Mouse (Mus musculus): ENCODE data around the gene Il12rb2. TPM values are rescaled to one million over a fixed set of nuclear protein-coding genes. Genes with fewer than 3 reads are reported as not detected.
A peak's percentile ranks its signal among the peaks of the same experiment; 100 is the strongest.

Gene Il12rb2
- polyA plus RNA-seq, 1 experiment from 2014 or later = 0.09 TPM

DNA sequence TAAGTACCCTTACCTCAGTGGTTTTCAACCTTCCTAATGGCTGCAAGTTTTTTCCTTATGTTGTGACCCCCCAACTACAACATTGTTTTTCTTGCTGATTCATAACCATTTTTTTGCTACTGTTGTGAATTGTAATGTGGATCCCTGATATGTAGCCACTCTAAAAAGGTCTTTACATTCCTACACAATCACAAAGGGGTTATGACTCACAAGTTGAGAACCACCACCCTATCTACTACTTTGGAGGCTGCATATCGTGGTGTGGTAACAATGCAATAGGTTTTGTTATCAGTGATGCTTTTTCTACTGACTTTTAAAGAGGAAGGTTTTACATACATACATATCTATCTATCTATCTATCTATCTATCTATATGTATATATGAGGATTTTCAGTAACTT, 93.1 kb downstream of the Il12rb2 start:
- Histone ChIP-seq H3K36me3 (peaks cover 39% of the 10 kb centered on the region), H3K27ac (no peak overlapping the region), H3K4me1 (replicated peaks) (no peaks in the 10 kb centered on the region), H3K9ac (no peak overlapping the region), H3K4me3 (no peak overlapping the region), H3K4me2 (no peak overlapping the region), H3K9me3 (no peaks in the 10 kb centered on the region), H3K27me3 (no peaks in the 10 kb centered on the region)
- 87% methylated on average over 1 of the region's 1 CpGs for WGBS
- no peak for ATAC-seq (ENCODE audit: low FRiP score)

DNA sequence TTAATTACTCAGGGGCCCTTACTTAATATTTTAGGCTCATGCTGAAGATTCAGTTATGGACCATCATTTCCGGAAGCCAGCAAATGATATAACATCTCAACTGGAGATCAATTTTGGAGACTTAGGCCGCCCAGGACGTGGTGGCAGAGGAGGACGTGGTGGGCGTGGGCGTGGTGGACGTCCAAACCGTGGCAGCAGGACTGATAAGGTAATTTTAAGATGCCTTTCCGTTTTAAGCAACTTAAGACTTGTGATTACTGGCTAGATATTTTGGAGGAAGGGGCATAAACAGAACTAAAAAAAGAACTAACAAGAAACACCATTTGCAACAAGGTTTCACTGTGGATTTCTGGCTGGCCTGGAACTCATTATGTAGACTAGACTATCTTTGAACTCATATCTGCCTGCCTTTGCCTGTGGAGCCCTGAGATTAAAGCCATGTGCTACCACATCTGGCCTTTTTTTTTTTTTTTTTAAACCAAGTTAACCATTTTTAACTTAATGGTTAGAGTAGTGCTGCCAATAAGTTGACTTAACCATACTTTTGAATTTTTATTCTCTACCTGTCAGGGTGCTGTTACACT, 94.3 kb downstream of the Il12rb2 start:
- H3K9me3 ChIP-seq = no peaks in the 10 kb centered on the region
- H3K4me3 ChIP-seq = no peak overlapping the region
- peaks cover 46% of the 10 kb centered on the region for H3K36me3 ChIP-seq
- H3K4me1 ChIP-seq (replicated peaks) = no peaks in the 10 kb centered on the region
- ATAC-seq (ENCODE audit: low FRiP score) = no peak
- H3K4me2 ChIP-seq = no peak overlapping the region
- no peaks in the 10 kb centered on the region for H3K27me3 ChIP-seq
- 93% methylated on average over 9 of the region's 9 CpGs for WGBS
- no peak overlapping the region for H3K9ac ChIP-seq
- H3K27ac ChIP-seq = no peak overlapping the region

DNA sequence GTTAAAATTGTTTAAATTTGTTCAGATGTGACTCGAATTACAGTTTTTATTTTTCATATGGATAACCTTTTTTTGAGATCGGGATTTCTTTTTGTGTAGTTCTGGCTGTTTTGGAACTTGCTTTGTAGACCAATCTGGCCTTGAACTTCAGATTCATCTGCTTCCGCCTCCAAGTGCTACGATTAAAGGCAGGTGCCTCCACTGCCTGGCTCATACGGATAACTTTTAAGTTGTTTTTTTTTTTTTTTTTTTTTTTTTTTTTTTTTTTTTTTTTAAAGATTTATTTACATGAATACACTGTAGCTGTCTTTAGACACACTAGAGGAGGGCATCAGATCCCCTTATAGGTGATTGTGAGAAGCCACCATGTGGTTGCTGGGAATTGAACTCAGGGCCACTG, 98.0 kb downstream of the Il12rb2 start:
- WGBS = 93% methylated on average over 5 of the region's 5 CpGs
- H3K4me3 ChIP-seq = no peak overlapping the region
- H3K4me2 ChIP-seq = no peak overlapping the region
- H3K9me3 ChIP-seq = no peaks in the 10 kb centered on the region
- no peaks in the 10 kb centered on the region for H3K27me3 ChIP-seq
- H3K27ac ChIP-seq = no peak overlapping the region
- no peaks in the 10 kb centered on the region; the same call in 1 of the 2 replicates for H3K4me1 ChIP-seq (replicated peaks)
- no peak for ATAC-seq (ENCODE audit: low FRiP score)
- H3K36me3 ChIP-seq = peaks cover 52% of the 10 kb centered on the region
- H3K9ac ChIP-seq = no peak overlapping the region

DNA sequence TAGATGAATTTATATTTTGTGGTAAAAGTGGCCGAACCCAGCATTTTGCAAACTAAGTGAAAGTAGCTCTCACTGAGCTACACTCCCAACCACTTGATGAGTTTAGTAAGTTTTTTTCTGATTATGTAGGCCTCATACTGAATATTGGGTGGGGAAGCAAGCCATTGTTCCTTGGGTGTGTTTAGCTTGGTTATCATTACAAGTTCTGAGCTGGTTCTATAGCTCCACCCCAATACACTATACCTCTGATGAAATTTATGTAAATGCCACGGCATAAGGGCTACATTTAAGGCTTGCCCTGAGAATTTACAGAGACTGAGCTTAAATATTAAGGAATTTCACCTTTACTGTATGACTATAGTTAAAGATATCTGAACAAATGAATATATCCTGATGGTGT, 106.5 kb downstream of the Il12rb2 start:
- Histone ChIP-seq H3K4me3 (peak overlapping the region; percentile 28), H3K9me3 (no peaks in the 10 kb centered on the region), H3K4me2 (peak overlapping the region; percentile 74), H3K27ac (no peak overlapping the region), H3K36me3 (peaks cover 15% of the 10 kb centered on the region), H3K4me1 (replicated peaks) (peaks cover 17% of the 10 kb centered on the region), H3K27me3 (0 out of 2 replicates have a peak, but pooled peaks cover 3% of the 10 kb centered on the region), H3K9ac (no peak overlapping the region)
- ATAC-seq (ENCODE audit: low FRiP score) = no peak
- 55% methylated on average over 2 of the region's 2 CpGs for WGBS

DNA sequence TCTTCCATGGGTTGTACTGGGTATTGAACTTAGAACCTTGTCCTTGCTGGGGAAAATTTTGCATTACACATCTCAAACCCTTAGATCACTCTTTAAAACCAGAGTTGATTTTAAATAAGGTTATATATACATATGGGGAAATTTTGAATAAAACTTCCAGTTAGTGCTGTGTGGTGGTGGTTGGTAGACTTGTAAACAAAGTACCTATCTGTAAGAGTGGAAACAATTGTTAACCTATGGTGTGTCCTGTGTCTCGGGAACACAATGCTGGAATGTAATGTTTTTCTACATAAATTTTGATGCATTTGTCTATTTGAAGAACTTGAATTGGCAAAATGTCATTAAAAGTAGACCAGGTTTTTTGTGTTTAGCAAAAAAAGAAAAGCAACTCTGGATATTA, 107.0 kb downstream of the Il12rb2 start:
- H3K4me3 ChIP-seq = peak overlapping the region; percentile 28
- WGBS = 18% methylated on average over 1 of the region's 1 CpGs
- H3K4me2 ChIP-seq = peak overlapping the region; percentile 74
- H3K27me3 ChIP-seq = 0 out of 2 replicates have a peak, but pooled peaks cover 3% of the 10 kb centered on the region
- H3K9me3 ChIP-seq = no peaks in the 10 kb centered on the region
- ATAC-seq (ENCODE audit: low FRiP score) = no peak
- H3K27ac ChIP-seq = no peak overlapping the region
- peaks cover 10% of the 10 kb centered on the region for H3K36me3 ChIP-seq
- H3K4me1 ChIP-seq (replicated peaks) = peaks cover 17% of the 10 kb centered on the region
- no peak overlapping the region for H3K9ac ChIP-seq

DNA sequence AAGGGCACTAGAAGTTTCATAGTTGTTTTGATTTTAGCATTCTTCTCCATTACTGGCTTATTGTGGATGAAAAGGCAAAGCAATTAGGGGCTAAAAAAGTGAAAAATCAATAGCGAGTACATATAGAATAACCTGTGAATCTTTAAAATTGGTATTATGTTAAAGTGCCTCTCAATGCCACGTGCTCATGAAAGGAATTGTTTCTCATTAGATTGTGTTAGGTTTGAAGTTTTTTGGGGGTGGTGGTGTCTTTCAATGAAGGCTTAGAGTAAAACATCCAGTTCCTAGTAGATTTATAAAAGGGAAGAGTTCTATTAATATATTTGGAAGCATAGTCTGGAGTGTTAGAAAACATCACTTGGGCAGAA, 107.8 kb downstream of the Il12rb2 start:
- 0% methylated on average over 2 of the region's 2 CpGs for WGBS
- Histone ChIP-seq H3K4me2 (peak overlapping the region; percentile 74), H3K4me3 (peak overlapping the region; percentile 100), H3K4me1 (replicated peaks) (peaks cover 17% of the 10 kb centered on the region), H3K9me3 (no peaks in the 10 kb centered on the region), H3K27me3 (0 out of 2 replicates have a peak, but pooled peaks cover 3% of the 10 kb centered on the region), H3K36me3 (peaks cover 6% of the 10 kb centered on the region), H3K9ac (peak overlapping the region; percentile 98), H3K27ac (no peak overlapping the region)
- ATAC-seq (ENCODE audit: low FRiP score) = no peak

DNA sequence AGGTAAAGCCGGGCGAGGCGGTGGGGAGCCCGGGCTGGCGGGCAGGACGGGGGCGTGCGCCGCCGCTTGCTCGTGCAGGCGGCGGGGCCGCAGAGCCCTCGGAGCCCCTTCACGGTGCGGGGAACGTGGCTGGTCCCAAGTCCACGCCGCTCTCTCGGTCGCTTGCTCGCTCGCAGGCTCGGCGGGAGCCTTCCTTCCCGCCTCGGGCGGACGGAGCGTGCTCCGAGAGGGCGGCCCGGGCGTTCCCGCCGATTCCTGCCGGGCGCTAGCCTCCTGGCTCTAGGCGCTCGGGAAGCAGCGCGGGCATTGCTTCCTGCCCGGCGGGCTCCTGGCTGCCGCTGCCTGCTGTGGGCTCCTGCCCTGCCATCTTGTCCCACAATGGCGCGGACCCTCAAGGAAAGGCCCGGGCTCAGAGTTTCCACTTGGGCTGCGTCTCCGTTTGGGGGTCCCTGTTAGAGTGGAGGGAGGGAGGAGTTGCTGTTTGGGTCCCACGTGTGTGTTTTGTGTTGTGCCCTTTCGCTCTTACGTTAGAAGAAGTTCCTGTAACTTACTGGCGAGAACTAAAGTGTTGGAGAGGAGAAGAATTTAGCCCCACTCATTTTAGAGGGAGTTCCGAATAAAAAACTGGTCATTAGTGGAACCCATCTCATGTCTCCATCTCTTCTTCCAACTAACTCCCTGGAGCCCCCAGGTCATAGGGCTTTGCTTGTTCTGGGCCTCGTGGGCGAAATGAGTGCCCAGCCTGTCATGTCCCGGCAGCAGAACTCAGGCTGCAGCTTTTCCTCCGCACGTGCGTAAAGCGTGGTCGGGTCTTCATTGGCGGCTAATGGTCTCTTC, 108.4 kb downstream of the Il12rb2 start:
- under 1% methylated on average over 61 of the region's 65 CpGs for WGBS
- peaks cover 17% of the 10 kb centered on the region for H3K4me1 ChIP-seq (replicated peaks)
- H3K9ac ChIP-seq = peak overlapping the region; percentile 98
- peak overlapping the region; percentile 100 for H3K4me3 ChIP-seq
- H3K4me2 ChIP-seq = peak overlapping the region; percentile 74
- H3K9me3 ChIP-seq = no peaks in the 10 kb centered on the region
- 0 out of 2 replicates have a peak, but pooled peaks cover 3% of the 10 kb centered on the region for H3K27me3 ChIP-seq
- H3K36me3 ChIP-seq = peaks cover 2% of the 10 kb centered on the region; the same call in 1 of the 2 replicates
- ATAC-seq (ENCODE audit: low FRiP score) = peak; percentile 63
- H3K27ac ChIP-seq = peak overlapping the region; percentile 94

DNA sequence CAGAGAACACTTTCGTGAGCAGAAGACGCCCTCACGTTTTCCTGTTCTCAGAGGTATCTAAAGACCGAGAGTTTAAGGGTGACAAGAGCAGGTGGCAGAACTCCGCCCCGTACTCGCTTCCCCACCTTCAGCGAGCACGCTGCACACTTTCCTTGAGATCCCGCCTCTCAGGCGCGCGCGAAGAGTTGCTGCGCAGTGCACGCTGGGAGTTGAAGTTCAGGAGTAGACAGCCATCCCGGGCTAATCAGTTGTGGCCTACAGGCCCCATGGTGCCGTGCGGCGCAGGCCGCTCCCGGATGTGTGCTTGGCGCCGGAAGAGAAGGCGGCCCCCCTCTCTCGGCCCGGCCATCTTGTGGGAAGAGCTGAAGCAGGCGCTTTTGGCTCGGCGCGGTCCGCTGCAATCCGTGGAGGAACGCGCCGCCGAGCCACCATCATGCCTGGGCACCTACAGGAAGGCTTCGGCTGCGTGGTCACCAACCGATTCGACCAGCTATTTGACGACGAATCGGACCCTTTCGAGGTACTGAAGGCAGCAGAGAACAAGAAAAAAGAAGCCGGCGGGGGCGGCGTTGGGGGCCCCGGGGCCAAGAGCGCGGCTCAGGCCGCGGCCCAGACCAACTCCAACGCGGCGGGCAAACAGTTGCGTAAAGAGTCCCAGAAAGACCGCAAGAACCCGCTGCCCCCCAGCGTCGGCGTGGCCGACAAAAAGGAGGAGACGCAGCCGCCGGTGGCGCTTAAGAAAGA, 109.2 kb downstream of the Il12rb2 start:
- H3K27me3 ChIP-seq = 0 out of 2 replicates have a peak, but pooled peaks cover 3% of the 10 kb centered on the region
- ATAC-seq (ENCODE audit: low FRiP score) = peak; percentile 100
- WGBS = under 1% methylated on average over 67 of the region's 68 CpGs

DNA sequence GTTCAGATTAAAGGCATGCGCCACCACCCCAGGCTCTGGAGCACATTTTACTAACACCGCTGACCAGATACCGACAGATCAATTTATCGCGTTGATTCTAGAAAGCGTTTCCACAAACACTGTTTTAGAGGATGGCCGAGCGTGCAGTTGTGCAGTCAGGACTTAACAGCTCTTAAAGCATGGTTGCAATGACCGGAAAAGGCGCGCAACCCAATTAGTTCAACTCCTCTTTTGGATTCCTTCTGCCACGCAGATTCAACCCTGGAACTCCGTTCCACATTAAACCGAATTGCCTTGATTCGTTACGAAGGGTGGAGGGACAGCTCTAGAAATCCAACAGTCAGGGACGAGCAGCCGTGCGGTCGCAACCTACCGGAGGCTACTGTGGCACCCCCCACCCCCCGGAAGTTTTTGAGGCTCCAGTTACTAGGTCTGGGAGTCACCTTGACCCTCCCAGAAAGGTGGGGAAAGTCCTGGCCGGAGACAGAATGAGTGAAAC, 109.8 kb downstream of the Il12rb2 start:
- peak overlapping the region; percentile 73 for H3K4me2 ChIP-seq
- 0 out of 2 replicates have a peak, but pooled peaks cover 3% of the 10 kb centered on the region for H3K27me3 ChIP-seq
- H3K4me3 ChIP-seq = peak overlapping the region; percentile 100
- no peaks in the 10 kb centered on the region for H3K36me3 ChIP-seq
- H3K9me3 ChIP-seq = no peaks in the 10 kb centered on the region
- peak overlapping the region; percentile 67 for H3K9ac ChIP-seq
- H3K27ac ChIP-seq = peak overlapping the region; percentile 44; the same call in 1 of the 2 replicates
- peaks cover 17% of the 10 kb centered on the region for H3K4me1 ChIP-seq (replicated peaks)
- peak; percentile 77 for ATAC-seq (ENCODE audit: low FRiP score)
- under 1% methylated on average over 23 of the region's 23 CpGs for WGBS

More for the DNA sequence above, 109.2 kb downstream of the Il12rb2 start:
- H3K4me3 ChIP-seq = peak overlapping the region; percentile 100
- H3K4me1 ChIP-seq (replicated peaks) = peaks cover 17% of the 10 kb centered on the region
- H3K27ac ChIP-seq = peak overlapping the region; percentile 94
- no peaks in the 10 kb centered on the region for H3K9me3 ChIP-seq
- peak overlapping the region; percentile 98 for H3K9ac ChIP-seq
- H3K4me2 ChIP-seq = peak overlapping the region; percentile 74
- 0 out of 2 replicates have a peak, but pooled peaks cover 2% of the 10 kb centered on the region for H3K36me3 ChIP-seq

DNA sequence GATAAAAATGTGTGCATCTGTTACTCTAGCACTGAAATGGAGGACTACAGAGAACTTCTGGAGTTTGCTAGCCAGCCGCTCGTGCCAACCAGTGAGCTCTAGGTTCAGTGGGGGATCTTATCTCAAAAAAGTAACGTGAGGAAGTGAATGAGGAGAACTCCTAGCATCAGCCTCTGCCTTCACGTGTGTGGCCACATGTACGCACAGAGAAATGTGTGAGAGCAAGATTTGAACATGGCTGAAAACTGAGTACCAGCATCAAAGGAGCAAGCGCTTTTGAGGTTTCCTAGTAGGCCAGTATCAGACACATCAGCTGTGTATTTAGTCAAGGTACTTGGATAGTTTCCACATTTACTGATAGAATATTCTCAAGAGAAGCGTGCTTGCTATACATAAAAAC, 111.1 kb downstream of the Il12rb2 start:
- H3K9ac ChIP-seq = no peak overlapping the region
- H3K4me3 ChIP-seq = no peak overlapping the region
- H3K36me3 ChIP-seq = no peaks in the 10 kb centered on the region
- no peaks in the 10 kb centered on the region for H3K9me3 ChIP-seq
- H3K4me2 ChIP-seq = no peak overlapping the region
- WGBS = 94% methylated on average over 7 of the region's 7 CpGs
- ATAC-seq (ENCODE audit: low FRiP score) = no peak
- H3K27me3 ChIP-seq = 0 out of 2 replicates have a peak, but pooled peaks cover 3% of the 10 kb centered on the region
- peaks cover 12% of the 10 kb centered on the region for H3K4me1 ChIP-seq (replicated peaks)
- H3K27ac ChIP-seq = no peak overlapping the region

DNA sequence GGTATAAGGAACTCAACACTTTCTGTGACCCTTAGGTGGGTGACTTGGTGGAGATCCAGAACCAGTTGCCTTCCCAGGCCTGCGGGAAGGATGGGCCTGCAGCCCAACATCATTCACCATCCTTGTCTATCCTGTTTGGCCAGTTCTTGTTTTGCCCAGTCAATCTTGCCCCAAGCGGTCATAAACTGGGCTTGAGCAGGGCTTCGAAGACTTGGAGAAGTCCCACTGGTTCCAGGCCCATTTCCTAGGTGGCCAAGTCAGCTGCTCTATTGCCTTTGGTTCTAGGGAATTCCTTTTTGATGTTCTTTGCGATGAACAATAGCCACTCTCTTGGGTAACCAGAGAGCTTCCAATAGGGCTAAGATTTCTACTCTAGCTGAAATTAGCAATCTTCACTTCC, 124.9 kb downstream of the Il12rb2 start:
- Histone ChIP-seq H3K9ac (no peak overlapping the region), H3K4me2 (no peak overlapping the region), H3K27me3 (no peaks in the 10 kb centered on the region), H3K4me3 (no peak overlapping the region), H3K27ac (no peak overlapping the region), H3K9me3 (no peaks in the 10 kb centered on the region), H3K36me3 (no peaks in the 10 kb centered on the region), H3K4me1 (replicated peaks) (no peaks in the 10 kb centered on the region)
- WGBS = 89% methylated on average over 4 of the region's 4 CpGs
- no peak for ATAC-seq (ENCODE audit: low FRiP score)

DNA sequence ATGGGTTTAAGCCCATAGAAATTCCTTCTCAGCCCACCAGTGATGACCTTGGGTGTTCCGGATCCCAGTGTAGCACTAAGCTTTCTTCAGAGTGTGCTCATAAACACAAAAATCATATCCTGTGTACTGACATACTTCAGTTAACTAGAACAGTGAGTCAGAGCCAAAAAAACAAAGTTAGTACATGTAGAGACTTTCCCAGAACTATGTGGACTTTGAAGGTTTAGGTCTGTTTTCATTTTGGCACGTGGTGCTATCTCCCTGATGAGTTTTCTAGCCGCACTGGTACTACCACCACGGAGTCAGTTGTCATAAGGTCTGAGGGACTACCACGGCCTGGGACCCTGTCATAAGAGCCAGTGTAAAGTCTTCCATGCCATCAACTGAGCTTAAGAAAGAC, 131.5 kb downstream of the Il12rb2 start:
- Histone ChIP-seq H3K4me1 (replicated peaks) (no peaks in the 10 kb centered on the region), H3K9me3 (no peaks in the 10 kb centered on the region), H3K27ac (no peak overlapping the region), H3K27me3 (no peaks in the 10 kb centered on the region), H3K36me3 (no peaks in the 10 kb centered on the region), H3K9ac (no peak overlapping the region), H3K4me2 (no peak overlapping the region), H3K4me3 (no peak overlapping the region)
- no peak for ATAC-seq (ENCODE audit: low FRiP score)
- 86% methylated on average over 5 of the region's 5 CpGs for WGBS
